Mouse (Mus musculus) G1E (cell line): ENCODE data around the gene B3gnt2. TPM values are rescaled to one million over a fixed set of nuclear protein-coding genes. Genes with fewer than 3 reads are reported as not detected.

ENCODE experiments used
- ATAC-seq: 2 replicates; pipeline ENCODE4 v1.8.0; 2016; ENCODE audit warnings: mild to moderate bottlenecking; ENCODE audit not compliant: insufficient number of reproducible peaks, poor library complexity, low FRiP score, severe bottlenecking; ENCODE audit errors: extremely low read depth
- DNase-seq: peaks from one replicate; pipeline ENCODE4 v3.0.0; 2012; ENCODE audit warnings: low spot score
- H3K27me3 ChIP-seq: 2 replicates; pipeline ENCODE4 v1.6.1; 2012; ENCODE audit warnings: mild to moderate bottlenecking, low read length, inconsistent platforms; ENCODE audit not compliant: insufficient read depth
- H3K36me3 ChIP-seq: replicated peaks from 2 replicates; pipeline ENCODE3; 2012; ENCODE audit warnings: mild to moderate bottlenecking, inconsistent platforms
- H3K4me1 ChIP-seq: 2 replicates; pipeline ENCODE4 v1.6.1; 2012; ENCODE audit warnings: low read depth, low read length, inconsistent platforms, mixed read lengths; ENCODE audit not compliant: insufficient read depth
- H3K4me3 ChIP-seq: 2 replicates; pipeline ENCODE4 v1.5.1; 2012; ENCODE audit warnings: low read depth, mild to moderate bottlenecking, inconsistent platforms, low read length, moderate library complexity, mixed read lengths
- H3K9me3 ChIP-seq: replicated peaks from 2 replicates; pipeline ENCODE4 v1.6.1; 2012; ENCODE audit warnings: inconsistent platforms
- CTCF ChIP-seq: IDR thresholded peaks from 2 replicates; pipeline ENCODE4 v1.5.1; 2012; ENCODE audit warnings: low read depth, low read length, inconsistent platforms, mixed read lengths
- GATA1 ChIP-seq: IDR thresholded peaks from 2 replicates; pipeline ENCODE4 v1.6.1; 2012; ENCODE audit warnings: borderline replicate concordance, low read length, inconsistent platforms, mixed read lengths
- GATA2 ChIP-seq: IDR thresholded peaks from 2 replicates; pipeline ENCODE4 v1.6.1; 2012; ENCODE audit warnings: low read depth, low read length, inconsistent platforms, borderline replicate concordance
- POLR2AphosphoS5 ChIP-seq: IDR thresholded peaks from 2 replicates; pipeline ENCODE4 v1.6.1; 2012; ENCODE audit warnings: low read depth, low read length, inconsistent platforms; ENCODE audit not compliant: insufficient replicate concordance
- TAL1 ChIP-seq: conservative IDR thresholded peaks from 2 replicates; pipeline ENCODE4 v1.6.1; 2012; ENCODE audit warnings: low read depth, low read length, inconsistent platforms, mixed read lengths
- polyA plus RNA-seq: library from polyadenylated mRNA; stranded (reverse); fragments of >175 nt; gene quantifications from 2 replicates; pipeline ENCODE4 v1.2.3, GENCODE M21; 2012
- total RNA-seq, 2 experiments: library from RNA; stranded (forward) in 1 of 2; stranded (reverse) in 1 of 2; fragments of 200-1000 nt in 1 of 2; fragments of >200 nt in 1 of 2; fragmentation: Nextera tagmentation in 1 of 2; gene quantifications; 2 replicates each; pipeline ENCODE4 v1.2.3; 2014 to 2017

Gene B3gnt2
- total and polyA plus RNA-seq, 3 experiments = 11.5 to 65.7 (median 26.3) TPM

GRCm38 (mm10) chr11:22846960-22847731 lies 13.6 kb downstream of the B3gnt2 start:
- no peaks in the 10 kb centered on the region for H3K27me3 ChIP-seq
- TF ChIP-seq GATA2 = no peak
- peak; percentile 79 for TF ChIP-seq TAL1
- H3K4me1 ChIP-seq = peaks cover 95% of the 10 kb centered on the region
- peak overlapping the region; percentile 13; the same call in 1 of the 2 replicates for H3K4me3 ChIP-seq
- H3K9me3 ChIP-seq = no peaks in the 10 kb centered on the region
- ATAC-seq = peak; percentile 48
- H3K36me3 ChIP-seq = peaks cover 28% of the 10 kb centered on the region
- DNase-seq = no peak

- TF ChIP-seq GATA1 (no peak), POLR2AphosphoS5 (no peak), TAL1 (no peak), GATA2 (no peak), CTCF (no peak)
- ATAC-seq (no peak), DNase-seq (no peak)
- H3K9me3 ChIP-seq = no peaks in the 10 kb centered on the region
- peaks cover 96% of the 10 kb centered on the region for H3K4me1 ChIP-seq
- H3K4me3 ChIP-seq = peak overlapping the region; percentile 66; the same call in 1 of the 2 replicates
- H3K27me3 ChIP-seq = no peaks in the 10 kb centered on the region
- H3K36me3 ChIP-seq = peaks cover 29% of the 10 kb centered on the region
Observed at GRCm38 (mm10) chr11:22846093-22846835, 14.5 kb downstream of the B3gnt2 start.

GRCm38 (mm10) chr11:22844754-22845718 lies 15.7 kb downstream of the B3gnt2 start:
- TF ChIP-seq POLR2AphosphoS5 (no peak), GATA2 (peak; percentile 37; the same call in 1 of the 2 replicates), TAL1 (peak; percentile 31; the same call in 1 of the 2 replicates)
- no peak for DNase-seq
- peak; percentile 46 for ATAC-seq

GRCm38 (mm10) chr11:22839456-22839855 lies 21.3 kb downstream of the B3gnt2 start:
- no peak for ATAC-seq
- H3K36me3 ChIP-seq = peaks cover 68% of the 10 kb centered on the region
- H3K4me1 ChIP-seq = peaks cover 68% of the 10 kb centered on the region
- H3K4me3 ChIP-seq = no peak overlapping the region
- no peaks in the 10 kb centered on the region for H3K9me3 ChIP-seq
- H3K27me3 ChIP-seq = no peaks in the 10 kb centered on the region
- TF ChIP-seq TAL1 = no peak
- no peak for TF ChIP-seq CTCF
- no peak for TF ChIP-seq POLR2AphosphoS5
- TF ChIP-seq GATA2 = no peak
- no peak for TF ChIP-seq GATA1
- no peak for DNase-seq

More at GRCm38 (mm10) chr11:22844754-22845718, 15.7 kb downstream of the B3gnt2 start:
- no peaks in the 10 kb centered on the region for H3K9me3 ChIP-seq
- H3K27me3 ChIP-seq = no peaks in the 10 kb centered on the region
- peaks cover 31% of the 10 kb centered on the region for H3K36me3 ChIP-seq
- H3K4me3 ChIP-seq = peak overlapping the region; percentile 40; the same call in 1 of the 2 replicates
- H3K4me1 ChIP-seq = peaks cover 97% of the 10 kb centered on the region

- peaks cover 72% of the 10 kb centered on the region for H3K36me3 ChIP-seq
- peaks cover 61% of the 10 kb centered on the region for H3K4me1 ChIP-seq
- H3K27me3 ChIP-seq = no peaks in the 10 kb centered on the region
- no peak overlapping the region for H3K4me3 ChIP-seq
- no peak for DNase-seq
- no peaks in the 10 kb centered on the region for H3K9me3 ChIP-seq
- no peak for ATAC-seq
- TF ChIP-seq POLR2AphosphoS5 (no peak), TAL1 (no peak), CTCF (no peak), GATA1 (no peak), GATA2 (no peak)
Observed at GRCm38 (mm10) chr11:22838361-22838760, 22.4 kb downstream of the B3gnt2 start.

GRCm38 (mm10) chr11:22836269-22836668 lies 24.5 kb downstream of the B3gnt2 start:
- H3K27me3 ChIP-seq = no peaks in the 10 kb centered on the region
- no peak for ATAC-seq
- peaks cover 47% of the 10 kb centered on the region for H3K4me1 ChIP-seq
- no peak overlapping the region for H3K4me3 ChIP-seq
- DNase-seq = no peak
- TF ChIP-seq TAL1 (no peak), GATA1 (no peak), CTCF (no peak), POLR2AphosphoS5 (no peak)
- H3K36me3 ChIP-seq = peaks cover 82% of the 10 kb centered on the region
- no peaks in the 10 kb centered on the region for H3K9me3 ChIP-seq
